Mouse (Mus musculus) E14TG2a.4 (cell line): ENCODE results near the gene Zfyve28.

Source experiments
- CTCF ChIP-seq: conservative IDR thresholded peaks from 2 replicates; pipeline ENCODE4 v1.5.1; 2014; ENCODE audit warnings: low read length
- POU5F1 ChIP-seq: IDR thresholded peaks from 2 replicates; pipeline ENCODE4 v1.6.1; 2014; ENCODE audit warnings: low read length, borderline replicate concordance

GRCm38 (mm10) chr5:34204911-34205310 lies 83.3 kb downstream of the Zfyve28 start:
- TF ChIP-seq POU5F1 (no peak), CTCF (no peak)
